Mouse (Mus musculus): ENCODE results near the gene Bckdk. TPM values are rescaled to one million over a fixed set of nuclear protein-coding genes. Genes with fewer than 3 reads are reported as not detected.
A peak's percentile ranks its signal among the peaks of the same experiment; 100 is the strongest.

The Bckdk gene
- polyA plus RNA-seq, 1 experiment from 2014 or later, result 32.5 TPM

DNA sequence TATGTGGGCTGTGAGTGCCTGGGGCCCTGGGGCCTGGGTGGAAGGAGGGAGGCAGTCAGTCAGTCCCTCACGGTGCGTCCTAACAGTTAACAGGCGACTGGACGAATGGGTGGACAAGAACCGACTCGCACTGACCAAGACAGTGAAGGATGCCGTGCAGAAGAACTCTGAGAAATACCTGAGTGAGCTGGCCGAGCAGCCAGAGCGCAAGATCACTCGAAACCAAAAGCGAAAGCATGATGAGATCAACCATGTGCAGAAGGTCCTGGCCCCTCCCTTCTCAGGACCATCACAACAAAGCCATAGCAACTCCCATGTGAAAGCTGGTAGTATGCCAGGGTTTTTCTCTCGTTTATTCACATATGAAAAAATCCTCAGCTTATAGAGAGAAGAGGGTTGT is 11.4 kb downstream of the Bckdk start:
- Histone ChIP-seq H3K9ac (replicated peaks) (no peak overlapping the region), H3K4me1 (ENCODE audit: insufficient read depth) (peaks cover 10% of the 10 kb centered on the region), H3K27ac (ENCODE audit: low read depth) (no peak overlapping the region), H3K4me3 (ENCODE audit: low read depth, low read length) (no peak overlapping the region), H3K27me3 (ENCODE audit: insufficient read depth, low read length) (no peaks in the 10 kb centered on the region), H3K36me3 (replicated peaks; ENCODE audit: insufficient read depth, low read length) (peaks cover 14% of the 10 kb centered on the region), H3K9me3 (ENCODE audit: low read length) (no peaks in the 10 kb centered on the region), H3K4me2 (ENCODE audit: low read depth, low read length) (no peak overlapping the region)
- WGBS (ENCODE audit: insufficient replicate concordance), result 80% methylated on average over 12 of the region's 12 CpGs
- DNase-seq, result no peak
- TF ChIP-seq CTCF (IDR thresholded peaks at IDR 0.05; ENCODE audit: low read depth) (no peak), EP300 (IDR thresholded peaks at IDR 0.05; ENCODE audit: low read depth) (no peak)
- ATAC-seq, result no peak

- H3K27me3 ChIP-seq (ENCODE audit: insufficient read depth, low read length), result no peaks in the 10 kb centered on the region
- no peaks in the 10 kb centered on the region for H3K9me3 ChIP-seq (ENCODE audit: low read length)
- no peak overlapping the region for H3K9ac ChIP-seq (replicated peaks)
- no peak for ATAC-seq
- H3K4me1 ChIP-seq (ENCODE audit: insufficient read depth), result peaks cover 17% of the 10 kb centered on the region
- H3K4me2 ChIP-seq (ENCODE audit: low read depth, low read length), result no peak overlapping the region
- TF ChIP-seq CTCF (IDR thresholded peaks at IDR 0.05; ENCODE audit: low read depth) (peak; percentile 75), EP300 (IDR thresholded peaks at IDR 0.05; ENCODE audit: low read depth) (no peak)
- no peak overlapping the region for H3K4me3 ChIP-seq (ENCODE audit: low read depth, low read length)
- peak; percentile 69 for DNase-seq
- H3K36me3 ChIP-seq (replicated peaks; ENCODE audit: insufficient read depth, low read length), result peaks cover 14% of the 10 kb centered on the region
- 50% methylated on average over 3 of the region's 3 CpGs for WGBS (ENCODE audit: insufficient replicate concordance)
- no peak overlapping the region for H3K27ac ChIP-seq (ENCODE audit: low read depth)
Measured at GRCm38 (mm10) chr7:127918203-127918602, 14.3 kb downstream of the Bckdk start.

DNA sequence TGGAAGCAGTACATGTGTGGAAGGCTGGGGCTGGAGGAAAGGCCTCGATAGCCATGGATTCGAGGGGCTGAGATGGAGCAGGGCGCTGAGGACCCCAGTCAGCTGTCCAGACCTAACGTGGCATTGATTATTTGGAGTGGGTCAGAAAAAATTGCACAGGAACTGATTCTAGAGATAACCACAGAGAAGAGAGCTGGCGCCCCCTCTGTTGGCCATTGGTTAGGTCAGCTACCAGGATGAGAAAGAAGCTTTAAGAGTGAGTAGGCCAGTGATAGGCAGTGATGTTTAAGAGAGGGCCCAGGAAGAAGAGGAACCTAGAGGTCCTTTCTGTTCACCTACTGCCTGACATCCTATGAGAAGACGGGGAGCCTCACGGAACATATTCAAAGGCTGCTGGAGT is 15.4 kb downstream of the Bckdk start:
- ATAC-seq (0 out of 2 replicates have a peak, but pooled peaks have one; percentile 6), DNase-seq (peak; percentile 57)
- Histone ChIP-seq H3K4me2 (ENCODE audit: low read depth, low read length) (no peak overlapping the region), H3K4me1 (ENCODE audit: insufficient read depth) (peaks cover 18% of the 10 kb centered on the region), H3K36me3 (replicated peaks; ENCODE audit: insufficient read depth, low read length) (peaks cover 14% of the 10 kb centered on the region), H3K27me3 (ENCODE audit: insufficient read depth, low read length) (no peaks in the 10 kb centered on the region), H3K9ac (replicated peaks) (no peak overlapping the region), H3K9me3 (ENCODE audit: low read length) (no peaks in the 10 kb centered on the region), H3K4me3 (ENCODE audit: low read depth, low read length) (no peak overlapping the region), H3K27ac (ENCODE audit: low read depth) (no peak overlapping the region)
- peak; percentile 58 for TF ChIP-seq CTCF (IDR thresholded peaks at IDR 0.05; ENCODE audit: low read depth)
- TF ChIP-seq EP300 (IDR thresholded peaks at IDR 0.05; ENCODE audit: low read depth), result no peak
- 70% methylated on average over 7 of the region's 7 CpGs for WGBS (ENCODE audit: insufficient replicate concordance)

DNA sequence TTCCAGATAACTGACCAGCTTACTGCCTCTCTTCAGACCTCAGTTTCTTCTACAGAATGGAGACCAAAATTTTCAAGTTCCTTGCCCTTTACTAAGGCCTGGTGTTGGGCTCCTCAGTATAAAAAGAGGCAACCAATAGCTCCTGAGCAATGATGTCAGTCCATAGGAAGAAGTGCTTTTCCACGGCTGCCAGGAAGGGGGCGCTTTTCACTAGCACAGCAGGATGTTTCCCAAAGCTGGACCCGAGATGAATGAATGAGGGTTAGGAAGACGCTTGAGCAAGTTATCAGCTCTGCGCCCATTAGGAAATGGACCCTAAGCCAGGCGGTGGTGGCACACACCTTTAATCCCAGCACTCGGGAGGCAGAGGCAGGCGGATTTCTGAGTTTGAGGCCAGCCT is 17.6 kb downstream of the Bckdk start:
- peak; percentile 65 for DNase-seq
- Histone ChIP-seq H3K4me1 (ENCODE audit: insufficient read depth) (peaks cover 22% of the 10 kb centered on the region), H3K27ac (ENCODE audit: low read depth) (peak overlapping the region; percentile 86), H3K36me3 (replicated peaks; ENCODE audit: insufficient read depth, low read length) (peaks cover 19% of the 10 kb centered on the region; the same call in 1 of the 2 replicates), H3K4me3 (ENCODE audit: low read depth, low read length) (no peak overlapping the region), H3K27me3 (ENCODE audit: insufficient read depth, low read length) (no peaks in the 10 kb centered on the region), H3K4me2 (ENCODE audit: low read depth, low read length) (no peak overlapping the region), H3K9me3 (ENCODE audit: low read length) (no peaks in the 10 kb centered on the region), H3K9ac (replicated peaks) (no peak overlapping the region)
- TF ChIP-seq EP300 (IDR thresholded peaks at IDR 0.05; ENCODE audit: low read depth), result no peak
- TF ChIP-seq CTCF (IDR thresholded peaks at IDR 0.05; ENCODE audit: low read depth), result peak; percentile 71
- peak; percentile 15; the same call in 1 of the 2 replicates for ATAC-seq
- WGBS (ENCODE audit: insufficient replicate concordance), result 50% methylated on average over 8 of the region's 8 CpGs

- WGBS (ENCODE audit: insufficient replicate concordance), result 35% methylated on average over 6 of the region's 6 CpGs
- Histone ChIP-seq H3K4me1 (ENCODE audit: insufficient read depth) (peaks cover 25% of the 10 kb centered on the region), H3K9me3 (ENCODE audit: low read length) (no peaks in the 10 kb centered on the region), H3K36me3 (replicated peaks; ENCODE audit: insufficient read depth, low read length) (peaks cover 19% of the 10 kb centered on the region; the same call in 1 of the 2 replicates), H3K9ac (replicated peaks) (0 out of 2 replicates have a peak overlapping the region, but pooled peaks have one; percentile 21), H3K27me3 (ENCODE audit: insufficient read depth, low read length) (no peaks in the 10 kb centered on the region), H3K4me3 (ENCODE audit: low read depth, low read length) (no peak overlapping the region), H3K4me2 (ENCODE audit: low read depth, low read length) (no peak overlapping the region), H3K27ac (ENCODE audit: low read depth) (peak overlapping the region; percentile 86)
- peak; percentile 54 for ATAC-seq
- DNase-seq, result no peak
- 0 out of 2 replicates have a peak, but pooled peaks have one; percentile 3 for TF ChIP-seq EP300 (IDR thresholded peaks at IDR 0.05; ENCODE audit: low read depth)
- TF ChIP-seq CTCF (IDR thresholded peaks at IDR 0.05; ENCODE audit: low read depth), result no peak
Measured at GRCm38 (mm10) chr7:127922451-127923275, 18.8 kb downstream of the Bckdk start.

DNA sequence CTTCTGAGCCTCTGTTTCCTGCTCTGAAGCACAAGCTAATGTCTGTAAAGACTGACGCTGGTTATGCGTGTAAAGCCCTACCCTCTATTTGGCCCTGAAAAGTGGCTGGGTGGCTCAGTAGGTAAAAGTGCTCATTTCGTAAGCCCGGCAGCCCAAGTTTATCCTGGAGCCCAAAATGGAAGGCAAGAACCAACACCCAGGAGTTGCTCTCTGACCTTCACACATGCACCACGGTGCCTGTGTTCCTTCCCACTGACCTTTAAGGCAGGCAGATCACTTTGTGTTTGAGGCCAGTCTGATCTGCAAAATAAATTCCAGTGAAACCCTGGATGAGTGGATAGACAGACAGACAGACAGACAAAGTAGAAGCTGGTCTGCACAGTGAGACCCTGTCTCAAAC is 19.8 kb downstream of the Bckdk start:
- H3K27me3 ChIP-seq (ENCODE audit: insufficient read depth, low read length), result no peaks in the 10 kb centered on the region
- no peak for DNase-seq
- H3K4me2 ChIP-seq (ENCODE audit: low read depth, low read length), result no peak overlapping the region
- 0 out of 2 replicates have a peak overlapping the region, but pooled peaks have one; percentile 7 for H3K9ac ChIP-seq (replicated peaks)
- TF ChIP-seq EP300 (IDR thresholded peaks at IDR 0.05; ENCODE audit: low read depth), result no peak
- TF ChIP-seq CTCF (IDR thresholded peaks at IDR 0.05; ENCODE audit: low read depth), result no peak
- peaks cover 33% of the 10 kb centered on the region for H3K4me1 ChIP-seq (ENCODE audit: insufficient read depth)
- no peak for ATAC-seq
- WGBS (ENCODE audit: insufficient replicate concordance), result 68% methylated on average over 5 of the region's 5 CpGs
- H3K9me3 ChIP-seq (ENCODE audit: low read length), result no peaks in the 10 kb centered on the region
- peaks cover 16% of the 10 kb centered on the region; the same call in 1 of the 2 replicates for H3K36me3 ChIP-seq (replicated peaks; ENCODE audit: insufficient read depth, low read length)
- H3K4me3 ChIP-seq (ENCODE audit: low read depth, low read length), result no peak overlapping the region
- 0 out of 2 replicates have a peak overlapping the region, but pooled peaks have one; percentile 86 for H3K27ac ChIP-seq (ENCODE audit: low read depth)

All from liver, postnatal 0 days (tissue).